In genomic region chr6:30681935-30682900, GRCm38 (mm10) we compare ENCODE assay signal across 9 mouse cellular contexts. TPM values are rescaled to one million over a fixed set of nuclear protein-coding genes. Genes with fewer than 3 reads are reported as not detected.
DNase-seq lines count a peak whose midpoint lies in the region; ATAC-seq and TF ChIP-seq lines count a peak whose summit lies in the region.
"Had no signal": no experiment of that assay in that cellular context is flagged by ENCODE, and none has a peak within 500 bp of the region (broad histone marks: within the 10 kb centered on the region; RNA-seq: fewer than 3 reads in every experiment).

No protein-coding gene starts in this region.

- H3K9me3 ChIP-seq in intestine, postnatal 0 days (ENCODE audit: control insufficient read depth): no peaks in the 10 kb centered on the region
- no peaks in the 10 kb centered on the region for H3K9me3 ChIP-seq in stomach, embryonic 15.5 days

- H3K27me3 ChIP-seq in heart, adult 2 months (ENCODE audit: control insufficient read depth, insufficient read depth, low read length): no peaks in the 10 kb centered on the region
- H3K27me3 ChIP-seq in intestine, postnatal 0 days (replicated peaks; ENCODE audit: control insufficient read depth, insufficient read depth, low read length): no peaks in the 10 kb centered on the region
- no peaks in the 10 kb centered on the region for H3K27me3 ChIP-seq in stomach, embryonic 15.5 days (replicated peaks)

- H3K4me3 ChIP-seq in heart, adult 2 months: no peak overlapping the region
- no peak overlapping the region for H3K4me3 ChIP-seq in intestine, postnatal 0 days (ENCODE audit: low read depth, low read length)
- H3K4me3 ChIP-seq in stomach, embryonic 15.5 days (replicated peaks): 0 out of 2 replicates have a peak overlapping the region, but pooled peaks have one; percentile 8

- peak overlapping the region; percentile 38 for H3K4me2 ChIP-seq in intestine, postnatal 0 days (replicated peaks; ENCODE audit: low read depth)
- H3K4me2 ChIP-seq in stomach, embryonic 15.5 days: peak overlapping the region; percentile 40

- no peaks in the 10 kb centered on the region for H3K79me2 ChIP-seq in heart, adult 2 months (replicated peaks; ENCODE audit: control insufficient read depth, insufficient read depth, low read length)

- H3K36me3 ChIP-seq in heart, adult 2 months (ENCODE audit: control insufficient read depth, insufficient read depth, low read length): no peaks in the 10 kb centered on the region
- H3K36me3 ChIP-seq in intestine, postnatal 0 days (ENCODE audit: control insufficient read depth, insufficient read depth): no peaks in the 10 kb centered on the region
- no peaks in the 10 kb centered on the region for H3K36me3 ChIP-seq in stomach, embryonic 15.5 days

- no peak overlapping the region for H3K9ac ChIP-seq in heart, adult 2 months (ENCODE audit: low read depth, low read length)
- H3K9ac ChIP-seq in intestine, postnatal 0 days (ENCODE audit: low read depth, low read length): no peak overlapping the region
- no peak overlapping the region for H3K9ac ChIP-seq in stomach, embryonic 15.5 days

- H3K27ac ChIP-seq in heart, adult 2 months: peak overlapping the region; percentile 36
- no peak overlapping the region; the same call in 1 of the 2 replicates for H3K27ac ChIP-seq in intestine, postnatal 0 days (ENCODE audit: low read depth, low read length)
- peak overlapping the region; percentile 91 for H3K27ac ChIP-seq in stomach, embryonic 15.5 days

- TF ChIP-seq POLR2A in heart, adult 2 months (IDR thresholded peaks at IDR 0.05; ENCODE audit: insufficient read depth, low read depth, low read length): no peak

- no peak for ATAC-seq in intestine, postnatal 0 days
- ATAC-seq in stomach, embryonic 15.5 days (ENCODE audit: insufficient read depth, low FRiP score, low read depth): peak; percentile 67; the same call in 1 of the 2 replicates

- intact Hi-C loops in heart, adult 2 months (cut with DNase I): no loop called here

- peak; percentile 47; the same call in 1 of the 2 replicates for TF ChIP-seq EP300 in heart, adult 2 months (IDR thresholded peaks at IDR 0.05; ENCODE audit: insufficient read depth, low read depth, low read length)

- no peak for TF ChIP-seq CTCF in heart, adult 2 months (IDR thresholded peaks at IDR 0.05)
- TF ChIP-seq CTCF in intestine, postnatal 0 days (IDR thresholded peaks at IDR 0.05; ENCODE audit: low read depth): no peak

- DNase-seq in testis, postnatal 10 days (ENCODE audit: low spot score): peak; percentile 56
- DNase-seq in testis, postnatal 14 days (ENCODE audit: low spot score): no peak
- DNase-seq in heart, adult 2 months: peak; percentile 46 to 61
- DNase-seq in layer of hippocampus, postnatal 14 days (ENCODE audit: low spot score in 2 of 2): no peak
- DNase-seq in spleen, adult 12 weeks (ENCODE audit: low spot score): no peak
- no peak for DNase-seq in frontal cortex, postnatal 10 days (ENCODE audit: low spot score in 2 of 2)

- WGBS in heart, adult 2 months: 40% methylated on average over 13 of the region's 13 CpGs
- WGBS in intestine, postnatal 0 days: 37% methylated on average over 13 of the region's 13 CpGs
- 28% methylated on average over 13 of the region's 13 CpGs for WGBS in stomach, embryonic 15.5 days

- H3K4me1 ChIP-seq in heart, adult 2 months (ENCODE audit: control insufficient read depth, insufficient read depth, low read length): peaks cover 5% of the 10 kb centered on the region
- 0 out of 2 replicates have a peak, but pooled peaks cover 3% of the 10 kb centered on the region for H3K4me1 ChIP-seq in intestine, postnatal 0 days (replicated peaks; ENCODE audit: control insufficient read depth, insufficient read depth, low read length)
- peaks cover 18% of the 10 kb centered on the region for H3K4me1 ChIP-seq in stomach, embryonic 15.5 days

RNA-seq across cellular contexts. Expression of gene Cep41, which starts 11.3 kb away (rescaled TPM):
- 1 to 10 TPM; 1.3 to 1.4 TPM for total RNA-seq in heart, adult 2 months (2021)
- 1.9 and 2.3 TPM in 2 replicates for polyA plus RNA-seq in heart, adult 2 months (2012; rRNA removed)
- polyA plus RNA-seq in intestine, postnatal 0 days (2015; fragmentation: Nextera tagmentation; extraction: Ambion mirVana): 3.7 and 4.4 TPM in 2 replicates
- polyA plus RNA-seq in stomach, embryonic 15.5 days (2015; fragmentation: Nextera tagmentation; extraction: Ambion mirVana): 10.0 and 11.5 TPM in 2 replicates
- 1 to 10 TPM; 4.9 to 6.7 TPM for total RNA-seq in layer of hippocampus, postnatal 14 days (2021)

RNA-seq across cellular contexts. Expression of gene Mest, which starts 41.1 kb away (rescaled TPM):
- 1 to 10 TPM; 6.2 to 8.3 TPM for total RNA-seq in heart, adult 2 months (2021)
- polyA plus RNA-seq in heart, adult 2 months (2012; rRNA removed): 19.5 and 28.1 TPM in 2 replicates
- polyA plus RNA-seq in intestine, postnatal 0 days (2015; fragmentation: Nextera tagmentation; extraction: Ambion mirVana): 145 and 156 TPM in 2 replicates
- 780 and 950 TPM in 2 replicates for polyA plus RNA-seq in stomach, embryonic 15.5 days (2015; fragmentation: Nextera tagmentation; extraction: Ambion mirVana)
- 10 to 100 TPM; 72.8 to 77.3 TPM for total RNA-seq in layer of hippocampus, postnatal 14 days (2021)

RNA-seq across cellular contexts. Expression of gene Cpa1, which starts 43.2 kb away (rescaled TPM):
- total RNA-seq in heart, adult 2 months (2021): under 1 TPM in 1 of 2 experiments, not detected in 1; 0.14 TPM
- 0.21 and 0.44 TPM in 2 replicates for polyA plus RNA-seq in heart, adult 2 months (2012; rRNA removed)
- 3.5 and 4.1 TPM in 2 replicates for polyA plus RNA-seq in intestine, postnatal 0 days (2015; fragmentation: Nextera tagmentation; extraction: Ambion mirVana)
- polyA plus RNA-seq in stomach, embryonic 15.5 days (2015; fragmentation: Nextera tagmentation; extraction: Ambion mirVana): 732 and 1,077 TPM in 2 replicates
- total RNA-seq in layer of hippocampus, postnatal 14 days (2021): not detected
- total RNA-seq: neutrophil, adult 5-6 weeks had no signal

Comparison
In these comparisons a context has a peak if more than half of its experiments do, and no peak if none do; other contexts are left out.
1. DNase-seq: peak in testis, postnatal 10 days (single experiment) and heart, adult 2 months (2 of 2); none in testis, postnatal 14 days (single experiment), layer of hippocampus, postnatal 14 days (0 of 2), spleen, adult 12 weeks (single experiment) and frontal cortex, postnatal 10 days (0 of 2).
2. RNA of gene Cpa1, which starts 43.2 kb away (polyA plus RNA-seq): 732 to 1,077 TPM in stomach, embryonic 15.5 days; 3.5 to 4.1 TPM in intestine, postnatal 0 days and 0.21 to 0.44 TPM in heart, adult 2 months; every median in the first group is over 100 times any median in the second.